Mouse (Mus musculus) cortical plate, adult 2 months (tissue): ENCODE measurements at regions not wholly inside any gene's neighbourhood (a gene's known extent, or its start where the extent isn't known, plus 50 kb on each side); places are given as distances from the start of the nearest gene placed in this dataset.

Experiments
- CTCF ChIP-seq: fragments of 200-500 bp; IDR thresholded peaks from 2 replicates; pipeline ENCODE4 v1.5.1; 2011; ENCODE audit warnings: mild to moderate bottlenecking, control low read depth, low read length; ENCODE audit not compliant: insufficient read depth; ENCODE audit errors: extremely low read depth
- POLR2A ChIP-seq: fragments of 200-500 bp; IDR thresholded peaks from 2 replicates; pipeline ENCODE4 v1.6.1; 2011; ENCODE audit warnings: mild to moderate bottlenecking, low read length, control low read depth; ENCODE audit not compliant: insufficient read depth; ENCODE audit errors: extremely low read depth

GRCm38 (mm10) chr5:78017523-78017922, 609.7 kb upstream of the Igfbp7 start:
- TF ChIP-seq CTCF (no peak), POLR2A (no peak)
